Mouse (Mus musculus) layer of hippocampus, adult 9-11 months (tissue): ENCODE data around the gene P3h2.

ENCODE experiments used
- DNase-seq: peaks from one replicate; pipeline ENCODE4 v3.0.0; 2022

P3h2 gene

GRCm38 (mm10) chr16:26060239-26061085 is 45.1 kb downstream of the P3h2 start:
- DNase-seq, result no peak

GRCm38 (mm10) chr16:26053631-26054030 is 52.0 kb downstream of the P3h2 start:
- no peak for DNase-seq

GRCm38 (mm10) chr16:26049393-26050087 is 56.0 kb downstream of the P3h2 start:
- DNase-seq, result no peak

- no peak for DNase-seq
Measured at GRCm38 (mm10) chr16:26047870-26048269, 57.7 kb downstream of the P3h2 start.

- no peak for DNase-seq
Measured at GRCm38 (mm10) chr16:26047396-26047795, 58.2 kb downstream of the P3h2 start.

GRCm38 (mm10) chr16:26041929-26042303 is 63.7 kb downstream of the P3h2 start:
- DNase-seq, result no peak

- peak; percentile 69 for DNase-seq
Measured at GRCm38 (mm10) chr16:26041021-26041928, 64.3 kb downstream of the P3h2 start.

- DNase-seq, result no peak
Measured at GRCm38 (mm10) chr16:26039320-26039719, 66.3 kb downstream of the P3h2 start.

- peak; percentile 57 for DNase-seq
Measured at GRCm38 (mm10) chr16:26035525-26035924, 70.1 kb downstream of the P3h2 start.

GRCm38 (mm10) chr16:26035079-26035478 is 70.5 kb downstream of the P3h2 start:
- no peak for DNase-seq

GRCm38 (mm10) chr16:26029424-26030012 is 76.1 kb downstream of the P3h2 start:
- no peak for DNase-seq

- no peak for DNase-seq
Measured at GRCm38 (mm10) chr16:26026416-26026815, 79.2 kb downstream of the P3h2 start.

GRCm38 (mm10) chr16:26024543-26024942 is 81.0 kb downstream of the P3h2 start:
- no peak for DNase-seq

- no peak for DNase-seq
Measured at GRCm38 (mm10) chr16:26023352-26023751, 82.2 kb downstream of the P3h2 start.

- no peak for DNase-seq
Measured at GRCm38 (mm10) chr16:26021759-26022158, 83.8 kb downstream of the P3h2 start.

GRCm38 (mm10) chr16:26005811-26006210 is 99.8 kb downstream of the P3h2 start:
- no peak for DNase-seq

GRCm38 (mm10) chr16:26003261-26003660 is 102.3 kb downstream of the P3h2 start:
- DNase-seq, result peak; percentile 9

- DNase-seq, result no peak
Measured at GRCm38 (mm10) chr16:26002848-26003247, 102.7 kb downstream of the P3h2 start.

GRCm38 (mm10) chr16:25994605-25995004 is 111.0 kb downstream of the P3h2 start:
- no peak for DNase-seq

GRCm38 (mm10) chr16:25987221-25987620 is 118.4 kb downstream of the P3h2 start:
- no peak for DNase-seq

- no peak for DNase-seq
Measured at GRCm38 (mm10) chr16:25983635-25984034, 121.9 kb downstream of the P3h2 start.

GRCm38 (mm10) chr16:25979037-25979436 is 126.5 kb downstream of the P3h2 start:
- no peak for DNase-seq

- no peak for DNase-seq
Measured at GRCm38 (mm10) chr16:25977210-25977609, 128.4 kb downstream of the P3h2 start.
